In genomic region chr9:110373871-110374270, GRCm38 (mm10) we compare ENCODE assay signal across 38 mouse cellular contexts. TPM values are rescaled to one million over a fixed set of nuclear protein-coding genes. Genes with fewer than 3 reads are reported as not detected.
"Had no signal": no experiment of that assay in that cellular context is flagged by ENCODE, and none has a peak within 500 bp of the region (broad histone marks: within the 10 kb centered on the region; RNA-seq: fewer than 3 reads in every experiment).

No protein-coding gene starts in this region.

- ATAC-seq: hindbrain, embryonic 16.5 days; hindbrain, postnatal 0 days; inflammation-experienced regulatory T-cells, adult 6 months; intestine, embryonic 15.5 days; intestine, embryonic 16.5 days; intestine, postnatal 0 days had no signal

- H3K9me3 ChIP-seq: heart, embryonic 10.5 days; heart, embryonic 12.5 days; heart, embryonic 13.5 days; heart, embryonic 15.5 days; hindbrain, embryonic 10.5 days; hindbrain, embryonic 12.5 days; hindbrain, embryonic 13.5 days; hindbrain, embryonic 15.5 days; intestine, embryonic 15.5 days; kidney, embryonic 15.5 days had no signal

- H3K9ac ChIP-seq: heart, embryonic 12.5 days; heart, embryonic 13.5 days; heart, embryonic 15.5 days; hindbrain, embryonic 12.5 days; hindbrain, embryonic 13.5 days; hindbrain, embryonic 14.5 days; hindbrain, embryonic 15.5 days; intestine, embryonic 15.5 days; kidney, embryonic 15.5 days had no signal

- H3K4me1 ChIP-seq: hindbrain, embryonic 10.5 days; hindbrain, embryonic 12.5 days; hindbrain, embryonic 13.5 days; hindbrain, embryonic 15.5 days; intestine, embryonic 15.5 days; kidney, embryonic 15.5 days had no signal

- H3K4me2 ChIP-seq: heart, embryonic 11.5 days; heart, embryonic 12.5 days; heart, embryonic 13.5 days; heart, embryonic 15.5 days; hindbrain, embryonic 12.5 days; hindbrain, embryonic 13.5 days; hindbrain, embryonic 14.5 days; hindbrain, embryonic 15.5 days; intestine, embryonic 15.5 days; kidney, embryonic 15.5 days had no signal

- H3K27ac ChIP-seq: heart, embryonic 10.5 days; heart, embryonic 13.5 days; heart, embryonic 15.5 days; hindbrain, embryonic 10.5 days; hindbrain, embryonic 12.5 days; hindbrain, embryonic 13.5 days; hindbrain, embryonic 14.5 days; hindbrain, embryonic 15.5 days; hindbrain, postnatal 0 days; intestine, embryonic 15.5 days; kidney, embryonic 15.5 days; kidney, postnatal 0 days; layer of hippocampus, adult 2 months had no signal

- H3K4me3 ChIP-seq: heart, embryonic 10.5 days; heart, embryonic 12.5 days; heart, embryonic 13.5 days; heart, embryonic 15.5 days; hindbrain, embryonic 10.5 days; hindbrain, embryonic 12.5 days; hindbrain, embryonic 13.5 days; hindbrain, embryonic 15.5 days; intestine, embryonic 15.5 days; kidney, embryonic 15.5 days; layer of hippocampus, adult 2 months had no signal

- DNase-seq: heart, postnatal 10 days; heart, postnatal 14 days; heart, postnatal 36 days; heart, postnatal 4 days; kidney, adult 11 months; kidney, adult 18-20 months; kidney, adult 2 months; kidney, adult 8-10 months; kidney, adult 9 months; kidney, postnatal 10 days; kidney, postnatal 14 days; kidney, postnatal 36 days; kidney, postnatal 4 days; layer of hippocampus, adult 9-11 months; layer of hippocampus, postnatal 36 days had no signal

- H3K27me3 ChIP-seq: heart, embryonic 12.5 days; heart, embryonic 13.5 days; heart, embryonic 15.5 days; hindbrain, embryonic 12.5 days; hindbrain, embryonic 13.5 days; hindbrain, embryonic 15.5 days; intestine, embryonic 15.5 days; kidney, embryonic 15.5 days had no signal

RNA-seq across cellular contexts. Expression of gene Ngp, which starts 45.7 kb away (rescaled TPM):
- total RNA-seq: layer of hippocampus, adult 18-20 months; layer of hippocampus, adult 2 months; layer of hippocampus, postnatal 14 days; layer of hippocampus, postnatal 36 days had no signal
- polyA plus RNA-seq: heart, embryonic 10.5 days; hindbrain, embryonic 10.5 days; kidney, embryonic 14.5 days; large intestine, adult 2 months had no signal
